Mouse (Mus musculus) forebrain, postnatal 0 days (tissue): ENCODE data around the gene Car15. TPM values are rescaled to one million over a fixed set of nuclear protein-coding genes. Genes with fewer than 3 reads are reported as not detected.

ENCODE experiments used
- ATAC-seq: fragments of 200-750 bp; cut with Nextera tagmentation; 2 replicates; pipeline ENCODE4 v1.8.0; 2017; ENCODE audit warnings: mild to moderate bottlenecking, moderate library complexity
- DNase-seq: peaks from one replicate; pipeline ENCODE4 v3.0.0-alpha.2; 2015
- H3K27ac ChIP-seq: fragments of 300-500 bp; sonication (generic); 2 replicates; pipeline ENCODE4 v1.5.1; 2014; ENCODE audit warnings: low read depth, mild to moderate bottlenecking, antibody characterized with exemption, low read length, moderate library complexity, mixed read lengths
- H3K27me3 ChIP-seq: fragments of 300-500 bp; sonication (generic); 2 replicates; pipeline ENCODE4 v1.6.1; 2014; ENCODE audit warnings: mild to moderate bottlenecking, low read length, mixed read lengths; ENCODE audit not compliant: insufficient read depth
- H3K36me3 ChIP-seq: fragments of 300-500 bp; sonication (generic); 2 replicates; pipeline ENCODE4 v1.6.1; 2014; ENCODE audit warnings: mild to moderate bottlenecking, moderate library complexity; ENCODE audit not compliant: insufficient read depth
- H3K4me1 ChIP-seq: fragments of 300-500 bp; sonication (generic); 2 replicates; pipeline ENCODE4 v1.6.1; 2014; ENCODE audit warnings: antibody characterized with exemption; ENCODE audit not compliant: insufficient read depth
- H3K4me2 ChIP-seq: fragments of 300-500 bp; sonication (generic); 2 replicates; pipeline ENCODE4 v1.6.1; 2014; ENCODE audit warnings: low read depth, mild to moderate bottlenecking, moderate library complexity
- H3K4me3 ChIP-seq: fragments of 300-500 bp; sonication (generic); 2 replicates; pipeline ENCODE4 v1.5.1; 2014; ENCODE audit warnings: low read depth, low read length, mixed read lengths
- H3K9ac ChIP-seq: fragments of 300-500 bp; sonication (generic); 2 replicates; pipeline ENCODE4 v1.6.1; 2014; ENCODE audit warnings: mild to moderate bottlenecking
- H3K9me3 ChIP-seq: fragments of 300-500 bp; sonication (generic); 2 replicates; pipeline ENCODE4 v1.6.1; 2016; ENCODE audit warnings: low read length
- CTCF ChIP-seq: sonication (generic); IDR thresholded peaks from 2 replicates; pipeline ENCODE4 v1.5.1; 2016; ENCODE audit warnings: antibody characterized with exemption, control low read depth, low read depth
- WGBS: fragments of 180-500 bp; shearing (Covaris S2); extraction: QIAGEN DNeasy Blood & Tissue Kit; methylation state at CpG from one replicate; pipeline ENCODE4 v1.1.7; 2014; 5-methylcytosine and 5-hydroxymethylcytosine counted together
- polyA plus RNA-seq: library from polyadenylated mRNA; unstranded; fragments of >200 nt; fragmentation: Nextera tagmentation; extraction: Ambion mirVana; gene quantifications from 2 replicates; pipeline ENCODE4 v1.2.1, GENCODE M21; 2015
- total RNA-seq: library from RNA; depleted of rRNA; stranded (reverse); fragments of >200 nt; gene quantifications from 2 replicates; pipeline ENCODE4 v1.2.3, GENCODE M21; 2014

Gene Car15
- total and polyA plus RNA-seq, 2 experiments from 2014 or later = 1.9 to 4.2 TPM

DNA sequence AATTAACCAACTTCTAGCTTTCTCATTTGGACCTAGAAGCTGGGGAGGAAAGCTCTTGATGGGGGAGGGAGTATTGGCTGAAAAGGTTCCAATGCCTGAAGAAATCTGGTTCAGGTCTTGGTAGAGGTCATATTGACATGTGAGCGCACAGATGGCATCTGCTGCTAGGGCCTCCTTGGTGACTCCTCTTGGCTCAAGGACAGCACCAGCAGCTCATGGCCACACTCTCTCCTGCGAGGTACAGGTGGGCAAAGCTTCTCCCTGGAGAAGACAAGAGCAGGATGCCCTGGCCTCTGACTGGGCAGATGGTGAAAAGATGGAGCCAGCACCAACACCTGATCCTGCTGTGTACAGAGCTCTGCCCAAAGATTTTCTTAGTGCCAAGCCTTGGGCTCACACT lies 11.7 kb downstream of the Car15 start:
- no peak overlapping the region for H3K9ac ChIP-seq
- no peak for DNase-seq
- no peak overlapping the region for H3K4me3 ChIP-seq
- peaks cover 10% of the 10 kb centered on the region for H3K27me3 ChIP-seq
- no peaks in the 10 kb centered on the region for H3K9me3 ChIP-seq
- no peak for ATAC-seq
- no peak for TF ChIP-seq CTCF
- H3K4me1 ChIP-seq = no peaks in the 10 kb centered on the region
- H3K36me3 ChIP-seq = no peaks in the 10 kb centered on the region
- no peak overlapping the region for H3K4me2 ChIP-seq
- H3K27ac ChIP-seq = no peak overlapping the region
- 72% methylated on average over 2 of the region's 2 CpGs for WGBS

DNA sequence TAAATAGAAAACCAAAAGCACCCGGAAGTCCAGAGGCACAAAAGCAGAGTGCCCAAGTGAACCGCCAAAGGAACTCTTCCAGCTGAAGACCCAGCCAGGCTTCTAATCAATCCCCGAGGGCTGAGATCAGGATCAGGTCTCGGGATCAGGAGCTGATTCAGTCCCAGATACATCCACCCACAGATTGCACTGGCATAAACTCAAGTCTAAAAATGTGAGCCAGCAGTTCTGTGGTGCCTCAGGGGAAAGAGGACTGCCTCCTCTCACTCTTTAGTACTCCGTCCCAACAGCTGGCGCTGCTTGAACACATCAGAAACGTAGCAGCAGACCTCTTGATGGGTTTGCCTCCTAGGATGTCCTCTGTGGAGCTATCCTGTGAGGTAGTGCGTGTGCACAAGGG lies 21.6 kb downstream of the Car15 start:
- Histone ChIP-seq H3K4me2 (peak overlapping the region; percentile 74; the same call in 1 of the 2 replicates), H3K4me1 (peaks cover 11% of the 10 kb centered on the region), H3K9ac (no peak overlapping the region), H3K27me3 (no peaks in the 10 kb centered on the region), H3K9me3 (no peaks in the 10 kb centered on the region), H3K4me3 (no peak overlapping the region), H3K27ac (no peak overlapping the region), H3K36me3 (no peaks in the 10 kb centered on the region)
- ATAC-seq = no peak
- DNase-seq = no peak
- TF ChIP-seq CTCF = no peak
- WGBS = 78% methylated on average over 8 of the region's 8 CpGs

DNA sequence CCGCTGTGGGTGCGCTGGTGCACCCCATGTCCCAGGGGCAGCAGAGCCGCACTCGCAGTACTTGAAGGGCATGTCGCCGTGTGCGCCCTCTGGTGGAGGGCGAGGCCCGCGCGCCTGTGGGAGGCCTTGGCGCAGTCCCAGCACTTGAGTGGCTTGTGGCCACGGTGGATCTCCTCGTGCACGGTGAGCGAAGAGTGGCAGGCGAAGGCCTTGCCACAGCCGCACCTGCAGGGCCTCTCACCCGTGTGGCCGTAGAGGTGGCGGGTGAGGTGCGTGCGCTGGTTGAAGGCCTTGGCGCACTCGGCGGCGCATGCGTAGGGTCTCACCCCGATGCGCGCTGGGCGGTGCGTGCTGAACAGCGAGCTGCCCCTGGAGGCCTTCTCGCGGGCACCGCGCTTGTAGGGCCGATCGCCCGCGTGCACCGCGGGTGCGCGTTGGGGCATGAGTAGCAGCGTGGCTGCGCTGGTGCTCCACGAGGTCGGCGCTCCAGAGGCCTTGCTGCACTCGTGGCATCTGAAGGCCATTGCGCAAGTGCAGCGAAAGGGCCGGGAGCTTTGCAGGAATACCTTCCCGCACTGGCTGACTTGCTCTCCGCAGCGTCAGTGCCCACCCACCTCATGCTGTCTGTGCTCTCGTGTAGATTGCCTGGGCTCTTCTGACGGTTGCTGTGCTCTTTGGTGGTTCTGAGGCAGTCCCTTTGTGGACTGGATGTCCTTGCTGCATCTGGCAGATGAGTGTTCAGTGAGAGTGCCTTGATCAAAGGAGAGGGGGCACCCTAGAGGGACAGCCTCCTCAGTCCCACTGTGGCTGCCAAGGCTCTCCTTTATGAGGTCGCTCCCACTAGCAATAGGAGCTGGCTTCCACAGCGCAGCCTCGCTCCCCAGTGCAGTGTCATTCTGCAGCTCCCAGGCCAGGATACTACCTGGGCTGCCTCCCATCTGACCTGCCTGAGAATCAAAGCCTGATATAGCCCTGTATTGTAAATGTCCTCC lies 22.5 kb downstream of the Car15 start:
- peak overlapping the region; percentile 44 for H3K4me3 ChIP-seq
- ATAC-seq = peak; percentile 89
- H3K27me3 ChIP-seq = no peaks in the 10 kb centered on the region
- TF ChIP-seq CTCF = peak; percentile 94
- peak overlapping the region; percentile 74 for H3K4me2 ChIP-seq
- peaks cover 11% of the 10 kb centered on the region for H3K4me1 ChIP-seq
- H3K27ac ChIP-seq = peak overlapping the region; percentile 74
- H3K9me3 ChIP-seq = no peaks in the 10 kb centered on the region
- H3K36me3 ChIP-seq = no peaks in the 10 kb centered on the region
- WGBS = 3% methylated on average over 63 of the region's 63 CpGs
- peak; percentile 89 for DNase-seq
- peak overlapping the region; percentile 67 for H3K9ac ChIP-seq

DNA sequence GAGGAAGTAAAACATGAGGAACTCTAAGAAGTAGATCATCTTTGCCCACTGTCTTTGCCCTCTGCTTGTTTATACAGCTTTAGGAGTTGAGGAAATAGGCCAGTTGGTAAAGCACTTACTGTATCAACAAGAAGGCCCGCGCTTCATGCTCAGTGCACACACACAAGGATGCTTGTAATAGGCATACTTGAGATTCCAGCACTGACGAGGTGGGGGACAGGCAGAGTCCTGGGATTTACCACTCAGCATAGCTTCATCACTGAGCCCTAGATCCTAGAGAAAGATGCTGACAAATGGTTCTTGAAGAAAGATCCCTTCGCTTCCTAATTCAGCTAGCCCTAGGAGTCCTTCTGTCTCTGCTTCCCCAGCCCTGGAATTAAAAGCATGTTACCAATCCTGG lies 25.0 kb downstream of the Car15 start:
- H3K4me3 ChIP-seq = no peak overlapping the region
- 63% methylated on average over 4 of the region's 4 CpGs for WGBS
- no peaks in the 10 kb centered on the region for H3K36me3 ChIP-seq
- H3K27ac ChIP-seq = no peak overlapping the region
- TF ChIP-seq CTCF = no peak
- no peaks in the 10 kb centered on the region for H3K27me3 ChIP-seq
- DNase-seq (no peak), ATAC-seq (no peak)
- H3K4me1 ChIP-seq = peaks cover 21% of the 10 kb centered on the region
- no peaks in the 10 kb centered on the region for H3K9me3 ChIP-seq
- H3K4me2 ChIP-seq = no peak overlapping the region
- no peak overlapping the region for H3K9ac ChIP-seq

DNA sequence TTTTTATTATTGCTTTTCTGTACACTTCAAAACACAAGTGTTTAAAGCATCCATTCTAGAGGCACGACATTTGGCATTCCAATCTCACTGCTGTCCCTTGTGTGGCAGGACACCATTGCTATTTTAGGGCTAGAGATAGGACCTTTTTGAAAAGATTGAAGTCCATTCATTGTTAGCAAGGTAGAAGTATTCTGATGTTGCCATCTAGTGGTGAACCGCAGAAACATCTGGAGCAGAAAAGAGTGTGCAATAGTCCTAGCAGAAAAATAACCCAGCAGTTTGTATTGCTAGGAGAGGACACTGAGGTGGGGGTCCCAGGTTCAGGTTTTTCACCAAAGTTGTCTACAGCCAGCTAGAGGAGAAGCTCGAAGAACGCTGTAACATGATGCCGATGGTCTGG lies 26.0 kb downstream of the Car15 start:
- no peak overlapping the region for H3K27ac ChIP-seq
- H3K9ac ChIP-seq = no peak overlapping the region
- no peak overlapping the region for H3K4me2 ChIP-seq
- no peak overlapping the region for H3K4me3 ChIP-seq
- WGBS = 7% methylated on average over 5 of the region's 5 CpGs
- peaks cover 26% of the 10 kb centered on the region for H3K4me1 ChIP-seq
- no peaks in the 10 kb centered on the region for H3K9me3 ChIP-seq
- H3K27me3 ChIP-seq = no peaks in the 10 kb centered on the region
- peak; percentile 83 for TF ChIP-seq CTCF
- ATAC-seq (no peak), DNase-seq (peak; percentile 64)
- H3K36me3 ChIP-seq = no peaks in the 10 kb centered on the region

DNA sequence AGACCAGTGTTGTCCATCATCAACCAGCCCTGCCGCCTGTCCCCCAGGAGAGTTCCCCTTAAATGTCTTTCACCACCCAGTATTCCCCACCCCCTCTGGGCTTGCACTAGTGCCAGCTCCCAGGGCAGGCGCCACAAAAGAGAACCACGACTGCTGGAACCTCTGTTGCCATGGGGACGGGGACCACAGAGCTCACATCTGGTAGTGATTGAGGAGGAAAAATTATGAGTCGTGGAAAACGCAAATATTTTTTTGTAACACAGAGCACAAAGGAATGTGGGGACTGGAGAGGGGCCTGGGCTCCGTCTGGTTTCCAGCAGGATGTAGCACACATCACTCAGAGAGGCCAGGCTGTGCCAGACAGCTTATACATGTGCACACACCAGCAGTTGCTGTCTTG lies 28.5 kb downstream of the Car15 start:
- H3K27ac ChIP-seq = peak overlapping the region; percentile 37
- DNase-seq (peak; percentile 59), ATAC-seq (peak; percentile 21)
- no peaks in the 10 kb centered on the region for H3K9me3 ChIP-seq
- H3K4me2 ChIP-seq = no peak overlapping the region
- TF ChIP-seq CTCF = no peak
- no peak overlapping the region for H3K9ac ChIP-seq
- no peaks in the 10 kb centered on the region for H3K36me3 ChIP-seq
- 18% methylated on average over 7 of the region's 7 CpGs for whole genome bisulfite sequencing
- no peak overlapping the region for H3K4me3 ChIP-seq
- H3K4me1 ChIP-seq = peaks cover 22% of the 10 kb centered on the region; the same call in 1 of the 2 replicates
- peaks cover 12% of the 10 kb centered on the region for H3K27me3 ChIP-seq

DNA sequence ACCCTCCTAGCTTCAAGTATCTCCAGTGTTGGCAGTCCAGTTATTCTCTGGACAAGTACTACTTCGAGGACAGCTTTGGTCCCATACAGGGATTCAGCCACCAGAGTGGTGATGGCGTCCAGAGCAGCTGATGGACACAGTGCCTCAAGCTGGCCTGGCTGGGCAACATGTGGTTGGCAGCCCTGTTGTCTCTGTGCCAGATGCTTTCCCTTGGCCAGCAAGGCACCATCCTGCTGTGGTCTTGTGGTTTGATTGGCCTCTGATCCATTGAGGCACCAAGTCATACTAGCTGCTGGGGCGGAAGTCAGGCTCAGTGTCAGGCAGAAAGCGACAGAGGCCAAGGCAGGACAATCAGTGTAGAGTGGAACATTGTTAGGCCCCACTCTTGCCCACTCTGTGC lies 29.0 kb downstream of the Car15 start:
- no peak overlapping the region for H3K9ac ChIP-seq

More for the DNA sequence above, 29.0 kb downstream of the Car15 start:
- H3K4me3 ChIP-seq = no peak overlapping the region
- H3K36me3 ChIP-seq = no peaks in the 10 kb centered on the region
- H3K9me3 ChIP-seq = no peaks in the 10 kb centered on the region
- no peak for TF ChIP-seq CTCF
- peaks cover 18% of the 10 kb centered on the region for H3K27me3 ChIP-seq
- no peak for DNase-seq
- H3K4me2 ChIP-seq = no peak overlapping the region
- WGBS = 81% methylated on average over 4 of the region's 4 CpGs
- H3K27ac ChIP-seq = no peak overlapping the region
- no peak for ATAC-seq
- peaks cover 22% of the 10 kb centered on the region; the same call in 1 of the 2 replicates for H3K4me1 ChIP-seq
